Mouse (Mus musculus) leukemia stem cell, adult 10-12 weeks (primary cell): ENCODE measurements around the gene Ccdc38. TPM values are rescaled to one million over a fixed set of nuclear protein-coding genes. Genes with fewer than 3 reads are reported as not detected.

Experiments
- polyA plus RNA-seq: library from polyadenylated mRNA; stranded (reverse); fragments of >175 nt; gene quantifications from 2 replicates; pipeline ENCODE4 v1.2.3, GENCODE M21; 2012; ENCODE audit warnings: low replicate concordance

Gene Ccdc38
- polyA plus RNA-seq: not detected in 2 replicates

GRCm38 (mm10) chr10:93540431-93541210 is at the start of gene Ccdc38:
Gene Ccdc38 (plus strand): TSS chr10:93540632.

GRCm38 (mm10) chr10:93539775-93540430 is 529 bp upstream of the Ccdc38 start, which contains the start of gene Amdhd1:
Gene Amdhd1 (minus strand): TSS chr10:93540033.

GRCm38 (mm10) chr10:93589281-93589848 is 48.9 kb downstream of the Ccdc38 start, which contains the start of gene Snrpf:
Gene Snrpf (minus strand): TSS chr10:93589706.

Other genes with a start within 250 kb of the Ccdc38 start
- gene Elk3, start 229.5 kb upstream of the Ccdc38 start, polyA plus RNA-seq: 10.0 and 16.2 TPM in 2 replicates
- 24.8 and 81.9 TPM in 2 replicates for gene Lta4h, start 87.2 kb upstream of the Ccdc38 start, polyA plus RNA-seq
- 0.26 TPM in 1 of 2 replicates, not detected in the other for gene Hal, start 51.9 kb upstream of the Ccdc38 start, polyA plus RNA-seq
- not detected in 2 replicates for gene Amdhd1, start 599 bp upstream of the Ccdc38 start, polyA plus RNA-seq
- gene Snrpf, start 49.1 kb downstream of the Ccdc38 start, polyA plus RNA-seq: 66.1 and 73.0 TPM in 2 replicates
- gene Ntn4, start 100.0 kb downstream of the Ccdc38 start, polyA plus RNA-seq: 0.54 and 0.82 TPM in 2 replicates